Mouse (Mus musculus) left cerebral cortex, adult 11 months (tissue): ENCODE measurements around the gene Bicd2.

ENCODE experiments used
- DNase-seq: peaks from one replicate; pipeline ENCODE4 v3.0.0; 2022; ENCODE audit warnings: low spot score

Bicd2 gene

GRCm38 (mm10) chr13:49400139-49400538 lies 58.8 kb downstream of the Bicd2 start:
- no peak for DNase-seq

GRCm38 (mm10) chr13:49402628-49403027 lies 61.2 kb downstream of the Bicd2 start:
- no peak for DNase-seq

GRCm38 (mm10) chr13:49407795-49408194 lies 66.4 kb downstream of the Bicd2 start:
- DNase-seq, result no peak

- peak; percentile 97 for DNase-seq
Observed at GRCm38 (mm10) chr13:49420754-49421605, 79.6 kb downstream of the Bicd2 start, which contains the start of gene Ippk. Gene Ippk (plus strand): TSS chr13:49421249.

- DNase-seq, result no peak
Observed at GRCm38 (mm10) chr13:49421606-49421917, 80.2 kb downstream of the Bicd2 start.

GRCm38 (mm10) chr13:49421959-49422358 lies 80.6 kb downstream of the Bicd2 start:
- DNase-seq, result no peak

GRCm38 (mm10) chr13:49426736-49427135 lies 85.4 kb downstream of the Bicd2 start:
- no peak for DNase-seq

GRCm38 (mm10) chr13:49428042-49428675 lies 86.8 kb downstream of the Bicd2 start:
- no peak for DNase-seq

GRCm38 (mm10) chr13:49430529-49430928 lies 89.1 kb downstream of the Bicd2 start:
- no peak for DNase-seq

- no peak for DNase-seq
Observed at GRCm38 (mm10) chr13:49433268-49434029, 92.1 kb downstream of the Bicd2 start.

GRCm38 (mm10) chr13:49435745-49436144 lies 94.4 kb downstream of the Bicd2 start:
- no peak for DNase-seq

- peak; percentile 46 for DNase-seq
Observed at GRCm38 (mm10) chr13:49436170-49436569, 94.8 kb downstream of the Bicd2 start.
